Mouse (Mus musculus) liver, postnatal 0 days (tissue): Measurements from ENCODE around the gene Acly.

Source experiments
- CTCF ChIP-seq: sonication (generic); IDR thresholded peaks from 2 replicates; pipeline ENCODE4 v1.5.1; 2016; ENCODE audit warnings: antibody characterized with exemption, low read depth
- EP300 ChIP-seq: IDR thresholded peaks from 2 replicates; pipeline ENCODE4 v1.6.1; 2016; ENCODE audit warnings: antibody characterized with exemption, low read depth, mild to moderate bottlenecking

- TF ChIP-seq EP300 (no peak), CTCF (no peak)
These were observed 14.1 kb downstream of the Acly start for GRCm38 (mm10) chr11:100513716-100514115.
